18 mouse cellular contexts compared by ENCODE assay signal in the genomic region with DNA sequence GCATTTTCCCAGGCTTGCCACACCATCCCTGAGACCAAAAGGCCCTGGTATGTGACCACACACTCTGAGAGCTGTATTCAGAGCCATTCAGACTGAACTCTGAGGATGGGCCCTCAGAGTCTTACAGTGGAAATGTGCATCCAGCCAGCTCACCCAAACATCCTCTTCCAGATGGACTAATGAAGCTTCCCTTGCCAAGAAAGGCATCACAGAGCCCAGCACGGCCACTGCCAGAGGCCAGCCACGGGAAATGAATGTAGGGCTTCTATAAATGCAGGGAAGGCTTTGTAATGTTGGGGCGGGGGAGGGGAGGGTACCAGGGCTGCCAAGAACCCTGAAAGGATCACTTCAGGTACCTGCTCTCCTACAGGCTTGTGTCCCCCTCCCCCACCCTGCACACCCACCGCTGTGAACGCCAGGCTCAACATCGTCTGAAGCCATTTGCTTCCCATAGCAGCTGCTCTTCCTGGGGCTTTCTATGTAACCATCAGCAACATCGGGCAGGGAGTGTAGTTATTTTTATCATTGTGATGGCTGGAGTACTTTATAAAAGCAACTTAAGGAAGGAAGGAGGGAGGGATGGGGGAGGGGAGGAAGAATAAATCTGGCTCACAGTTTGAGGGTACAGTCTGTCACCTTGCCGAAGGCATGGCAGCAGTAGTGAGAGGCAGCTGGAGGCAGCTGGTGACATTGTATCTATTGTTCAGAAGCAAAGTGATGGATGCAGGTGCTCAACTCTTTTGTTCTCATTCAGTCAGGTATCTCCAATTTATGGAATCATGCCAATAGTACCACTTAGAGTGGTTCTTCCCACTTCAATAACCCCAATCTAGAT. TPM values are rescaled to one million over a fixed set of nuclear protein-coding genes. Genes with fewer than 3 reads are reported as not detected.
A peak's percentile ranks its signal among the peaks of the same experiment; 100 is the strongest.
DNase-seq lines count a peak whose midpoint lies in the region; ATAC-seq and TF ChIP-seq lines count a peak whose summit lies in the region.
"Had no signal": no experiment of that assay in that cellular context is flagged by ENCODE, and none has a peak within 500 bp of the region (broad histone marks: within the 10 kb centered on the region; RNA-seq: fewer than 3 reads in every experiment).

No protein-coding gene starts in this region.

- no peak overlapping the region for H3K27ac ChIP-seq in ES-Bruce4 (ENCODE audit: insufficient read depth, low read length)
- H3K27ac ChIP-seq in forebrain, embryonic 14.5 days (ENCODE audit: low read depth, low read length), result no peak overlapping the region
- H3K27ac ChIP-seq: liver, embryonic 12.5 days; midbrain, embryonic 10.5 days had no signal

- no peak overlapping the region for H3K4me3 ChIP-seq in ES-Bruce4 (ENCODE audit: low read depth, low read length)
- H3K4me3 ChIP-seq in forebrain, embryonic 14.5 days (ENCODE audit: low read depth, low read length), result no peak overlapping the region
- H3K4me3 ChIP-seq: heart, embryonic 12.5 days; liver, embryonic 12.5 days; midbrain, embryonic 10.5 days; myocyte had no signal

- H3K4me2 ChIP-seq in forebrain, embryonic 14.5 days (ENCODE audit: low read length), result no peak overlapping the region
- H3K4me2 ChIP-seq: heart, embryonic 12.5 days; liver, embryonic 12.5 days had no signal

- DNase-seq in left cerebral cortex, postnatal 4 days, result peak; percentile 49
- DNase-seq in left cerebral cortex, adult 18-20 months (ENCODE audit: low spot score in 2 of 2), result no peak
- peak; percentile 16 for DNase-seq in brain, adult 2 months (ENCODE audit: low read depth, low spot score)
- peak; percentile 46 for DNase-seq in forebrain, embryonic 14.5 days (ENCODE audit: low spot score)
- no peak for DNase-seq in layer of hippocampus, adult 18-20 months (ENCODE audit: low spot score in 2 of 2)
- DNase-seq: adrenal gland, postnatal 14 days; heart, postnatal 4 days; kidney, adult 11 months; kidney, postnatal 36 days; lung, postnatal 14 days; right cerebral cortex, postnatal 4 days; thymus, adult 18-20 months had no signal

- peaks cover 5% of the 10 kb centered on the region for H3K9me3 ChIP-seq in ES-Bruce4 (replicated peaks; ENCODE audit: control insufficient read depth, insufficient read depth, low read length, poor library complexity, severe bottlenecking)
- no peaks in the 10 kb centered on the region for H3K9me3 ChIP-seq in forebrain, embryonic 14.5 days (replicated peaks; ENCODE audit: control insufficient read depth, low read length)
- H3K9me3 ChIP-seq: liver, embryonic 12.5 days had no signal

- no peaks in the 10 kb centered on the region for H3K27me3 ChIP-seq in ES-Bruce4 (ENCODE audit: control insufficient read depth, insufficient read depth, low read length, poor library complexity, severe bottlenecking)
- no peaks in the 10 kb centered on the region for H3K27me3 ChIP-seq in forebrain, embryonic 14.5 days (replicated peaks; ENCODE audit: control insufficient read depth, insufficient read depth, low read length)
- H3K27me3 ChIP-seq: heart, embryonic 12.5 days had no signal

- peak; percentile 50; the same call in 1 of the 2 replicates for ATAC-seq in forebrain, embryonic 14.5 days
- no peak for ATAC-seq in monocyte, adult 5-6 weeks (replicated peaks; ENCODE audit: insufficient number of reproducible peaks, low FRiP score, low TSS enrichment, poor library complexity, severe bottlenecking)
- ATAC-seq: liver, embryonic 12.5 days had no signal

- H3K36me3 ChIP-seq in ES-Bruce4 (ENCODE audit: control insufficient read depth, insufficient read depth, low read length, poor library complexity, severe bottlenecking), result no peaks in the 10 kb centered on the region
- no peaks in the 10 kb centered on the region for H3K36me3 ChIP-seq in forebrain, embryonic 14.5 days (ENCODE audit: control insufficient read depth, insufficient read depth, low read length)
- H3K36me3 ChIP-seq: heart, embryonic 12.5 days; liver, embryonic 12.5 days; midbrain, embryonic 10.5 days had no signal

- intact Hi-C loops in left cerebral cortex, postnatal 4 days (cut with DNase I), result no loop called here

- H3K9ac ChIP-seq in ES-Bruce4 (ENCODE audit: low read depth, poor library complexity, severe bottlenecking), result no peak overlapping the region
- no peak overlapping the region for H3K9ac ChIP-seq in forebrain, embryonic 14.5 days (ENCODE audit: low read length)
- H3K9ac ChIP-seq: heart, embryonic 12.5 days; liver, embryonic 12.5 days had no signal

- no peak for TF ChIP-seq CTCF in ES-Bruce4 (IDR thresholded peaks at IDR 0.05; ENCODE audit: low read depth, low read length)

- 0 out of 2 replicates have a peak, but pooled peaks have one; percentile 12 for TF ChIP-seq EP300 in ES-Bruce4 (IDR thresholded peaks at IDR 0.05; ENCODE audit: insufficient read depth, low read depth, low read length)

- WGBS in forebrain, embryonic 14.5 days, result 36% methylated on average over 8 of the region's 8 CpGs

- H3K4me1 ChIP-seq in ES-Bruce4 (ENCODE audit: control insufficient read depth, insufficient read depth, low read length), result no peaks in the 10 kb centered on the region
- H3K4me1 ChIP-seq in forebrain, embryonic 14.5 days (ENCODE audit: control insufficient read depth, insufficient read depth, low read length), result 0 out of 2 replicates have a peak, but pooled peaks cover 2% of the 10 kb centered on the region
- H3K4me1 ChIP-seq: heart, embryonic 12.5 days; liver, embryonic 12.5 days had no signal

- no peak for TF ChIP-seq POLR2A in ES-Bruce4 (IDR thresholded peaks at IDR 0.05; ENCODE audit: insufficient read depth, low read length)

RNA-seq across cellular contexts. Expression of a gene that starts 38.2 kb away (rescaled TPM):
- total RNA-seq in left cerebral cortex, postnatal 4 days (2021), result 10 to 100 TPM; 28.7 to 49.3 TPM
- total RNA-seq in left cerebral cortex, adult 18-20 months (2021), result 10 to 100 TPM; 80.0 to 93.6 TPM
- polyA plus RNA-seq in ES-Bruce4 (2011; ENCODE audit: insufficient read depth, insufficient read length, low read depth, missing spikeins), result 65.1 and 65.5 TPM in 2 replicates
- 33.3 and 40.0 TPM in 2 replicates for polyA plus RNA-seq in forebrain, embryonic 14.5 days (2014; fragmentation: Nextera tagmentation; extraction: Ambion mirVana)
- total RNA-seq in monocyte, adult 5-6 weeks (2017), result 30.2 to 51.8 TPM (median 42.3 TPM) in 3 replicates
- 10 to 100 TPM; 68.1 to 78.0 TPM for total RNA-seq in layer of hippocampus, adult 18-20 months (2021)

Comparison
In these comparisons a context has a peak if more than half of its experiments do, and no peak if none do; other contexts are left out.
1. DNase-seq: peak in left cerebral cortex, postnatal 4 days (single experiment), brain, adult 2 months (single experiment) and forebrain, embryonic 14.5 days (single experiment); none in left cerebral cortex, adult 18-20 months (0 of 2) and layer of hippocampus, adult 18-20 months (0 of 2).